Mouse (Mus musculus): ENCODE data around the gene Cdkal1.

The Cdkal1 gene

DNA sequence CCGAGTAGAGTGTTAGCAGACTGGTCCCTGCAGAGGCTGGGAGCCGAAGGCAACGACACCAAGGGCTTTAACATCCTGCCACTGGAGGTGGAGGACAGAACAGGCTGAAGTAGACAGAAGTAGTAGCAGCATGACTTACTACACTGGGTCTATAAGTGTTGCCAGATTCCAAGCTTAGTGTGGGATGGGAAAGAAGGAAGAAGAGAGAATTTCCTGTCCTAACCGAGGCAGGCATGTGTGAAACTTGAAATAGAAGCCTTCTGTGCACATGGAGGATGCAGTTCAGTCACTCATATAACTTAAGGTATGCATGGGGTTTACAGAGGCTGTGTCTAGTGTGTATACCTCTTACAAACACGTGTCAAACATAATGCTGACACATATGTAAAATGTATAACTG, 465.4 kb downstream of the Cdkal1 start:
- DNase-seq = no peak

GRCm38 (mm10) chr13:29388918-29389317, 466.6 kb downstream of the Cdkal1 start:
- no peak for DNase-seq

DNA sequence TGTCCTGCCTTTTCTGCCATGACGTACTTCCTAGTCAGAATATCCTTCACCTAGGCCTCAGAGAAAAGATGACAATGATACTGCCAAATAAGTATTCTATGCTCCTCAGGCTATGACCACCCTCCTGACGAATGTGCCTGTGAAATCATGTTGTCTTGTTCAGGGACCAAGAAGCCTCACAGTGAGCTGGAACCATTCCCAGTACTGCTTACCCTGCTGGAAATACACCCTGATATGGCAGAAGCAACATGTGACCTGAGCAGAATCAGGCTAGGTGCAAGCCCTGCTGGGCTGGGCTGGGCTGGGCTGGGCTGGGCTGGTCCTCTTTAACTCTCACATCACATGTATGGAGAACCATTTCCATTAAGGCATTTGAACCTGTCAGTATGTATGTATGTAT, 477.9 kb downstream of the Cdkal1 start:
- DNase-seq = no peak

- DNase-seq = no peak
These were observed 483.6 kb downstream of the Cdkal1 start for GRCm38 (mm10) chr13:29371916-29372315.

DNA sequence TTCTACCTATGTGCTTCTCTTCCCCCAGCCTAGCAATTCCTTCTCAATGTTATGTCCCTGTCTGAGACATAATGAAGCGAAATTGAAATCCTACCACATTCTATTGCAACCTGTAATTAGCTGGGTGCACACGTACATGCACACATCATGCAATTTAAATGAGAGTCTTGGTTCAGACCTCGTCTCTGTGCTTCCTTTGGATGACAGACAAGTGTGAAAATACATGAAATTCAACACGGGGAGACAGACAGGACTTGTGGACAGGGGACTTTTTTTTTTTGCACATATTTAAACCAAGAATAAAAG, 484.1 kb downstream of the Cdkal1 start:
- no peak for DNase-seq

DNA sequence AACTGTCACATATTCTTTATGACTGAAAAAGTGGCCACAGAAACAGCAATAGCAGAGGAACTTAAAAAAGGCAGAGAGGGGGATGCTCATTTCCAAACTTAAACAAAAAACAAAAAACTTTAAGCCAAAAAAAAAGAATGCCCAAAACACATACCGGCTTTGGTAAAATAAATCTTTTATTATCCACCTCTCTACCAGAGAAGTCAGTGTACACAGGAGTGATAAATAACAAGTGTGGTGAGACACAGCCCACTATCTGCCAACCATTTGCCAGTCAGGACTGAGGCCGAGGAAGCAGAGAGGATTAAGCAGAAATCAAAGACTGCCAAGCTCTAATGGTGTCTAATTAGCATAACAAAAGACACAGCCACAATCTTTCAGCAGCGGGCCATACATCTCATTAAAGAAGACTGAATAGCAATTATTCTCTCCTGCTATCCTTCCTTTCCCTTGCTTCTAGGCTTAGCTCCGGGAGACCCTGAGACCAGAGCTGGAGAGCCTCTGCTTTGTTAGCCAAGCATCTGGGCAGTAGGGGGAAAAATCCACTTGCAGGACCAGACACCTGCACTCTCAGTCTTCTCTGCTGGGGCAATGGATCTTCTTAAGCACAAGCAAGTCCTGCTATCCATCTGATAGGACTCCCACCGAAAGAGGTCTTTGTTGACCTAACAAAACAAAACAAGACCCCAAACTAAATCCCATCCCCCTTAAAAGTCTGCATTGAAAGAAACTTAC, 484.6 kb downstream of the Cdkal1 start:
- DNase-seq = no peak

DNA sequence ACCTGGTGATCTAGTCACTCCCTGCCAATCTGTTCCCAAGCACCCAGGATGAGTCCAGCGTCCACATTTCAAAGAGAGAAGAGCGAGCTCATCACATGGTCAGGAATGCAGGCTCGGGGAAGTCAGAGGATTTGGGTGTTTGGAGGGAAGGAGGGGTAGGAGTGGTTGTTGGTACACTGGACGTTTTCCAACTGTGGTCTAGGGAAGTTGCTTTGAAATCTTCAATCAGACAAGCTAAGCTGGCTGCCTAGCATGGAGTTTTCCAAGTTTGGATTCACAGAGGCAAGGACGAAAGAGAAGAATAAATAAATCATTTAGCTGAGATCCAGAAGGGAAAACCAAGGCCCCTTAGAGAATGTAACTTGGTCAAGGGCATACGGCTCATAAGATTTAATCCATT, 486.7 kb downstream of the Cdkal1 start:
- peak; percentile 20 for DNase-seq

- no peak for DNase-seq
These were observed 490.4 kb downstream of the Cdkal1 start for GRCm38 (mm10) chr13:29364901-29365625.

- DNase-seq = no peak
These were observed 491.5 kb downstream of the Cdkal1 start for GRCm38 (mm10) chr13:29364009-29364408.

- DNase-seq = no peak
These were observed 493.6 kb downstream of the Cdkal1 start for GRCm38 (mm10) chr13:29361842-29362241.

DNA sequence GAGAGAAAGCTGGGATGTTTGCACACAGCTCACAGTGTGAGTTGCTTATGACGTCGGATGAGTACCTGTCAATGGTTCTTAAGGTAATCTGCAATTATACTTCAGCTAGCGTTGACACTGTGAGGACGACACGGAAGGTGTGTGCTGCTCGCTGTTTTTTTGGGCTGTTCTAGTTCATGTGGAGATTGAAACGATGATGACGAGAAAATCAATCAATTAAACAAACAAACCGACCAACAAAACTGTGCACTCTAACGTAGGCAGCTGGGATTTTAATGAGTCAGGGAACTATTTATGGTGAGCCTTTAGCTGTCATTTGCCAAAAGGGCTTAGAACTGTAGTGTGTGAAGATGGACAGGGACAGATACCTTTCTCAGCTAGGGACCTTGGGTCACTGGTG, 494.6 kb downstream of the Cdkal1 start:
- no peak for DNase-seq

DNA sequence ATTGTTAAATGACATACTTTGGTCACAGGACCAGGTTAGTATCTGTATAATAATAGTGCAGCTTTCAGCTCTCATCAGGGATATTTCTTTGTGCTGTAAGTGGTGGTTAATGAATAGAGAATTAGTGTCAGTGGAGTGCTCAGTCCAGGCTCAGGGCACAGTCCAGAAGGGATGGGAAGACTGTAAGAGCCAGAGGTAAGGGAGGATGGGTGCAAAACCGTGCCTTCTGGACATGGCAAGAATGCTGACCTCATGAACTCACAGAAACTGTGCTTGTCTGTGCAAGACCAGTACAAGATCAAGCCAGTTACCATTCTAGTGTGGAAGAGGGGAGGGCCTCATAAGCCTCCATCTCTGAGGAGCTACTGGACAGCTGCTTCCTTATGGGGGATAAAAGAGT, 496.1 kb downstream of the Cdkal1 start:
- DNase-seq = no peak

DNA sequence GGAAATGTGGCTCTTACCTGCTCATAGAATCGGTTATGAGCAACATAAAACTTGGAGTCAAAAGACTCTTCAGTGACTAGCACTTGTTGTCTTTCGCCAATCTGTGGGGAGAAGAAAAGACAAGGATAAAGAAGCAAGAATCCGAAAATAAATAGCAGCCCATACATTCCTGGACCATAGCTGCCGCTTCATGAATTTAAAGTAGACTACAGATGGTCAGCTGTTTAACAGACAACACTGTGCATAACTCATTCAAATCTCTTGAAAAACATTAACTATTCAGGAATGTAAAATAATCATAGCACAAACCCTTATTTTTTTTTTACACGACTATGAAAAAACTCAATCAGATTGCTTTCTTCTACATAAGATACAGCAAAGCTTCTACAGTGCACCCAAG, 498.0 kb downstream of the Cdkal1 start:
- DNase-seq = no peak

GRCm38 (mm10) chr13:29356158-29356485, 499.4 kb downstream of the Cdkal1 start:
- no peak for DNase-seq

- no peak for DNase-seq
These were observed 499.9 kb downstream of the Cdkal1 start for GRCm38 (mm10) chr13:29355484-29356157.

DNA sequence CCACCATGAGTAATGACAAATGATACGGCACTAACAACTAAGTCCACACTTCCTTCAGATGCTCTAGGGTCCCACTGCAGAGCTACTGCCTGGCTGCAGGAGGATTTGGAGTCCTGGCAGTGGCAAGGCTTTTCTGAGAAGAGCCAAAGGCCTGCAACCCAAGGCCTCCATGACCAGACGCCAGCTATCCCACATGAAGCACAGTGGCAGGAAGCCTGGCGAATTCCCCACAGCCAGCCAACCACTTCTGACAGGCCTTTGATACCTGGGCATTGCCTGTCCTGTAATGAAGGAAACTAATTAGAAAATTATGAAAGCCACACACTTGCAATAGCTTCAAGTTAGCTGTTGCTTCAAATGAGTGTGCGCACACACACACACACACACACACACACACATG, 500.5 kb downstream of the Cdkal1 start:
- no peak for DNase-seq

- DNase-seq = no peak
These were observed 501.5 kb downstream of the Cdkal1 start for GRCm38 (mm10) chr13:29353888-29354415.

- DNase-seq = no peak
These were observed 504.3 kb downstream of the Cdkal1 start for GRCm38 (mm10) chr13:29351023-29351684.

GRCm38 (mm10) chr13:29350004-29350403, 505.5 kb downstream of the Cdkal1 start:
- DNase-seq = no peak

- DNase-seq = no peak
These were observed 506.0 kb downstream of the Cdkal1 start for GRCm38 (mm10) chr13:29349386-29349961.

DNA sequence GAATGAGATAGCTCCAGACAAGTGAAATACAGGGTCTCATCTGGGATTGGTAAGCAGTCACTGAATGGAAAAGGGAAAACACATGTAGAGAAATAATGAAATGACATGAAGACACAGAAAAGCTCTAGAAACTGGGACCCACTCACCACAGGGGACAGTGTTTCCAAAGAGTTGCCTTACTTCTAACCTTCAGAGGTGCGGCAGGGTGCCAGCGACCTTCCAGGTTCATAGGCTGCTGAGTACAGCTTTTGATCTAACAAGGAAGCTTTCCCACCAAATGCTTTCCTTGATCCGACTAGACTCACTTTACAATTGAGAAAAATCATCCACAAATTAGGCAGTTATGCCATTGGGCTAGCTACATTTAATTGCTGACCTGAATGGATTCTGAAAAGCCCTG, 507.1 kb downstream of the Cdkal1 start:
- no peak for DNase-seq

DNA sequence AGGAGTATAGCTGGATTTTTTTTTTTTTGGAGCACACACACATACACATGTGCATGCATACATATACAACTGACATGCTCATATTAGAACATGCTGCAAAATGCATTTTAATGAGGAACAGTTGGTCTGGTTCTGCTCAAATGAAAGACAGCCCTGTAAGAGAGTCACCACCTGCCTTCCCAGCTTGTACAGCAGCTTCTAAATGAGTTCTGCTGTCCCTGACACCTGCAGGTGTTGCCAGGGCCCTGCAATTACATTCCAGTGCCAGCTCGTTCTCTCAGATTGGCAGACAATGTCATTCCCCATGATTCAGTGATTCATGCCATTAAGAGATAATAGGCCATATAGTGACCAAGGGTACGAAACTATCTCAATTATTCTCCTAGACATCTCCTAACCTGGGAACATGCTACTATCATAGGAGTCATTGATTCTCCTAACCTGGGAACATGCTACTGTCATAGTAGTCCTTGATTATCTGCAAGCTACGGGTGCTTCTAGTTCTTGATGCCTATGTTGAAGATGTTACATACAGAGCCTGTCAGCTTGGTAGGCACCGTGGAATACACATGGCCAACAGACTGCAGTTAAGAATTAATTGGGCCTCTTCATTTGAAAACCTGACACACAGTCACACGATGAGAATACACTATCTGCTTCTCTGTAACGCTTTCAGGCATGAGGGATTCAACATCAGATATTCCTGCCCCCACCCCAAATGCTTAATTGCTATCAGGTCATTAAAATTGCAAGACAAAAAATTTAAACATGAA, 522.6 kb downstream of the Cdkal1 start:
- DNase-seq = no peak
